Mouse (Mus musculus) lung, postnatal 0 days (tissue): ENCODE measurements at regions not wholly inside any gene's neighbourhood (a gene's known extent, or its start where the extent isn't known, plus 50 kb on each side); places are given as distances from the start of the nearest gene placed in this dataset.
A peak's percentile ranks its signal among the peaks of the same experiment; 100 is the strongest.

Source experiments
- ATAC-seq: fragments of 200-750 bp; cut with Nextera tagmentation; 2 replicates; pipeline ENCODE4 v1.8.0; 2017; ENCODE audit warnings: moderate library complexity
- DNase-seq: peaks from one replicate; pipeline ENCODE4 v3.0.0-alpha.2; 2016; ENCODE audit warnings: low spot score
- H3K27ac ChIP-seq: fragments of 300-500 bp; sonication (generic); 2 replicates; pipeline ENCODE4 v1.5.1; 2014; ENCODE audit warnings: antibody characterized with exemption, mild to moderate bottlenecking, low read length, mixed read lengths
- H3K27me3 ChIP-seq: fragments of 300-500 bp; sonication (generic); replicated peaks from 2 replicates; pipeline ENCODE4 v1.6.1; 2014; ENCODE audit warnings: low read length, mixed read lengths; ENCODE audit not compliant: insufficient read depth
- H3K36me3 ChIP-seq: fragments of 300-500 bp; sonication (generic); 2 replicates; pipeline ENCODE4 v1.6.1; 2014; ENCODE audit warnings: low read length, mixed read lengths; ENCODE audit not compliant: insufficient read depth
- H3K4me1 ChIP-seq: fragments of 300-500 bp; sonication (generic); 2 replicates; pipeline ENCODE4 v1.6.1; 2014; ENCODE audit warnings: antibody characterized with exemption, low read depth, low read length, mixed read lengths; ENCODE audit not compliant: insufficient read depth
- H3K4me2 ChIP-seq: fragments of 300-500 bp; sonication (generic); replicated peaks from 2 replicates; pipeline ENCODE4 v1.6.1; 2014; ENCODE audit warnings: low read depth, mild to moderate bottlenecking, low read length, moderate library complexity, mixed read lengths
- H3K4me3 ChIP-seq: fragments of 300-500 bp; sonication (generic); 2 replicates; pipeline ENCODE4 v1.5.1; 2014; ENCODE audit warnings: low read depth, low read length
- H3K9ac ChIP-seq: fragments of 300-500 bp; sonication (generic); replicated peaks from 2 replicates; pipeline ENCODE4 v1.6.1; 2014; ENCODE audit warnings: low read depth, mild to moderate bottlenecking
- H3K9me3 ChIP-seq: fragments of 300-500 bp; sonication (generic); 2 replicates; pipeline ENCODE4 v1.6.1; 2016; ENCODE audit warnings: low read length, mixed read lengths
- CTCF ChIP-seq: IDR thresholded peaks from 2 replicates; pipeline ENCODE4 v1.5.1; 2016; ENCODE audit warnings: antibody characterized with exemption, mild to moderate bottlenecking
- EP300 ChIP-seq: IDR thresholded peaks from 2 replicates; pipeline ENCODE4 v1.6.1; 2016; ENCODE audit warnings: antibody characterized with exemption, mild to moderate bottlenecking, control low read depth
- WGBS: fragments of 180-500 bp; shearing (Covaris S2); extraction: QIAGEN DNeasy Blood & Tissue Kit; methylation state at CpG from one replicate; pipeline ENCODE4 v1.1.7; 2014; 5-methylcytosine and 5-hydroxymethylcytosine counted together

- Histone ChIP-seq H3K36me3 (no peaks in the 10 kb centered on the region), H3K27ac (no peak overlapping the region), H3K27me3 (no peaks in the 10 kb centered on the region), H3K4me2 (no peak overlapping the region), H3K9me3 (no peaks in the 10 kb centered on the region), H3K4me3 (no peak overlapping the region), H3K9ac (no peak overlapping the region), H3K4me1 (no peaks in the 10 kb centered on the region)
- no peak for DNase-seq
- WGBS, result 83% methylated on average over 9 of the region's 9 CpGs
- ATAC-seq, result no peak
- TF ChIP-seq EP300 (no peak), CTCF (no peak)
Observed at GRCm38 (mm10) chr6:103832808-103833207, 322.4 kb downstream of the Chl1 start.

DNA sequence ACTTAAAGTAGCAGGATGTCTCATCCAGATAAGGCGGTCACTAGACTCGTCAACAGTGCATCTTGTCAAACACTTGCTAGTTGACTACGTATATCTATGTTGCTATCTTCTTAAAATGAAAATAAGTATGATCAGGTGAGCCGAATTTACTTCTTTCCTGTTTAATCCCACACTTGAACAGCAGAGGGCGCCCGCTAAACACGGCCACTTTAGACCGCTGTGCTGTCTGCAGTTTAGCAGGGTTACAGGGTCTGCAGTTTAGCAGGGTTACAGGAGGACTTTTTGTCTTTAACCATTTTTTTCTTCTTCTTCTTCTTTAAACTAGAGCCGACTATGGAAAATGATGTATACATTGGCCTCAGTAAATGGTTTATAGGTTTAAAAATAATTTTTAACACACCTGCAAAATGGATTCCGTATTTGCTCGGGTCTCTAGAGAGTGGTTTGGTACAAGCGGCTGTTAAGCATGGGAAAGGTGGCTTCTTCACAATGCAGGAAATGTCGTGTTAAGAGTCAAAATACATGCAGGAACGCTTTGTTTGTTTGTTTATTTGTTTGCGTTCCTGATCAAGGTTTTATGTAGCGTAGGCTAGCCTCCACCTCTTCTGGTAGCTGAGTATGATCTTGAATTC, 323.2 kb downstream of the Chl1 start:
- no peaks in the 10 kb centered on the region for H3K9me3 ChIP-seq
- no peak overlapping the region for H3K4me3 ChIP-seq
- ATAC-seq, result no peak
- H3K27ac ChIP-seq, result no peak overlapping the region
- no peaks in the 10 kb centered on the region for H3K36me3 ChIP-seq
- 46% methylated on average over 16 of the region's 16 CpGs for WGBS
- H3K4me2 ChIP-seq, result no peak overlapping the region
- H3K9ac ChIP-seq, result no peak overlapping the region
- H3K27me3 ChIP-seq, result no peaks in the 10 kb centered on the region
- TF ChIP-seq CTCF (peak; percentile 72), EP300 (no peak)
- no peaks in the 10 kb centered on the region for H3K4me1 ChIP-seq
- DNase-seq, result peak; percentile 28

DNA sequence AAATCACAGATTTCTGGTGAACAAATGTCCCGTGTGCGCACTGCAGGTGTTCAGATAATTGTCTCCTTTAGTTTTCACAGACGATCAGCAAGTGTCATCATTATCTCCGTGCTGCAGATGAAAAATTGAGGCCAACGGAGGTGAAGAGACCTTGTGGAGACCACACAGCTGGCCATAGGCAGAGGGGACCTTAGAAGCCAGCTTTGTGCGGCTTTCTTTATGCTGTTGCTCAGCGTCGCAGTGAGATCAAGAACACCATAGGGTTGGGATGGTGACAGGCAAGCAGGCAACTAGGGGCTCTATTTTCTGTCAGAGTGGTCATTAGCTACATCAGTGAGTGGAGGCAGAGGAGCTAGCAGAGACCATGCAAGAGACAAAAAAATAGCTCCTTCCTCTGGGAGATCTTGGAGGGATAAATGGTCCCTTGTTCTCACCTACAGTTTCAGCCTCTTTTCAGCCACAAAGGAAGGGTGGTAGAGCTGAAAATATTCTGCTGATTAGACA, 324.4 kb downstream of the Chl1 start:
- no peak overlapping the region for H3K4me3 ChIP-seq
- H3K9ac ChIP-seq, result no peak overlapping the region
- H3K27ac ChIP-seq, result no peak overlapping the region
- no peaks in the 10 kb centered on the region for H3K9me3 ChIP-seq
- DNase-seq, result no peak
- WGBS, result 68% methylated on average over 8 of the region's 8 CpGs
- ATAC-seq, result no peak
- no peak overlapping the region for H3K4me2 ChIP-seq
- H3K4me1 ChIP-seq, result no peaks in the 10 kb centered on the region
- H3K36me3 ChIP-seq, result no peaks in the 10 kb centered on the region
- no peak for TF ChIP-seq EP300
- TF ChIP-seq CTCF, result no peak
- H3K27me3 ChIP-seq, result no peaks in the 10 kb centered on the region

GRCm38 (mm10) chr6:103859787-103860186, 349.4 kb downstream of the Chl1 start:
- ATAC-seq (no peak), DNase-seq (no peak)
- H3K36me3 ChIP-seq, result no peaks in the 10 kb centered on the region

DNA sequence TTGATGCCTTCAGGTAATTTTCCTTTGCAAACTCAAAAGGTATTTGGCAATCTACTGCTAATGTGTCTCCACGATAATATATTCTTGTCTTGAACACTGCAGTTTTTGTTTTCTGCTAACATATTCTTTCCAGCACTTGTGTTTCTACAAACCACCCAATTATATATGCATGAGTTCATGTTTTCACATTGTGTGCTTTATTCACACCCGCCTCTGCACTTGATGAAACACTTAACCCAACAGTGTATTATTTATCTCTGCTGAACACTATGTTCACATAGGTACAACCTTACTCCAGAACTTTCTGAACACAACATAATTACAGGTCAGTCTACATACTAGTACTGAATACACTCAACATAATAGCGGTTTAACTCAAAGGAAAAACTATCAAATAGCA, 383.1 kb downstream of the Chl1 start:
- 77% methylated on average over 3 of the region's 3 CpGs for WGBS
- H3K4me1 ChIP-seq, result no peaks in the 10 kb centered on the region
- DNase-seq, result no peak

More at GRCm38 (mm10) chr6:103859787-103860186, 349.4 kb downstream of the Chl1 start:
- H3K27me3 ChIP-seq, result no peaks in the 10 kb centered on the region
- no peak overlapping the region for H3K9ac ChIP-seq
- no peak overlapping the region for H3K4me2 ChIP-seq
- TF ChIP-seq CTCF (no peak), EP300 (no peak)
- H3K4me3 ChIP-seq, result no peak overlapping the region
- H3K9me3 ChIP-seq, result no peaks in the 10 kb centered on the region
- no peaks in the 10 kb centered on the region for H3K4me1 ChIP-seq
- H3K27ac ChIP-seq, result no peak overlapping the region

DNA sequence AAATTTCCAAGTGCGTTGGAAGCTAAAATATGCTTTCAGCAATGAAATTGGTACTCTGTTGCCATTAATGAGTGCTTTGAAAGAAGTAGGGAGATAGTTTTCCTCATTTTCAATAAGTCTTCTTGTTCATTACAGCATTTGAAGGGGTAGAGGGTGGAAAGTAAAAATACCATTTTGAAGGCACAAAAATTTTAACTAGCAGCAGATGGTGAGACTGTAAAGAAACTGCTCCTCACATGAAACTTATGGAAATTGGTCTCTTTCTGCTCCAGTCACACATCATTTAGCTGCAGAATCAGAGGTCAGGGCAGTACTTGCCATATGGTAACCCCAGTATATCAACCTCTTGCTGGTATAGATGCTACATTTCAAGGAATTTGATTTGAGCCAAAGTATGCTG, 414.1 kb downstream of the Chl1 start:
- Histone ChIP-seq H3K4me1 (no peaks in the 10 kb centered on the region), H3K9me3 (no peaks in the 10 kb centered on the region), H3K4me3 (no peak overlapping the region), H3K36me3 (no peaks in the 10 kb centered on the region), H3K27ac (no peak overlapping the region), H3K4me2 (no peak overlapping the region), H3K27me3 (no peaks in the 10 kb centered on the region), H3K9ac (no peak overlapping the region)
- ATAC-seq (no peak), DNase-seq (no peak)
- 82% methylated on average over 1 of the region's 1 CpGs for WGBS
- TF ChIP-seq CTCF, result no peak

More for the DNA sequence above, 383.1 kb downstream of the Chl1 start:
- Histone ChIP-seq H3K4me3 (no peak overlapping the region), H3K4me2 (no peak overlapping the region), H3K9ac (no peak overlapping the region), H3K27ac (no peak overlapping the region), H3K27me3 (no peaks in the 10 kb centered on the region), H3K36me3 (no peaks in the 10 kb centered on the region), H3K9me3 (no peaks in the 10 kb centered on the region)
- no peak for ATAC-seq
- no peak for TF ChIP-seq CTCF
- TF ChIP-seq EP300, result no peak

- 71% methylated on average over 3 of the region's 3 CpGs for WGBS
- H3K9ac ChIP-seq, result no peak overlapping the region
- TF ChIP-seq EP300 (no peak), CTCF (no peak)
Observed at GRCm38 (mm10) chr6:103927094-103927493, 416.7 kb downstream of the Chl1 start.

More at GRCm38 (mm10) chr6:103927094-103927493, 416.7 kb downstream of the Chl1 start:
- Histone ChIP-seq H3K4me2 (no peak overlapping the region), H3K4me1 (no peaks in the 10 kb centered on the region), H3K36me3 (no peaks in the 10 kb centered on the region), H3K4me3 (no peak overlapping the region), H3K9me3 (no peaks in the 10 kb centered on the region), H3K27me3 (no peaks in the 10 kb centered on the region), H3K27ac (no peak overlapping the region)
- DNase-seq, result no peak
- no peak for ATAC-seq
